Mouse (Mus musculus): ENCODE data around the gene Tubb4b.
"Not testable (repeated sequence)": the region's sequence is repeated elsewhere in the genome, so short reads cannot be mapped to it uniquely, and the experiment has no call there.

Gene Tubb4b

GRCm38 (mm10) chr2:25224492-25224765, at the start of gene Tubb4b:
Tubb4b (minus strand) TSS chr2:25224702.
- no peak for DNase-seq (ENCODE audit: low read depth in 1 of 2, low spot score in 2 of 2)

GRCm38 (mm10) chr2:25273010-25273409, 48.5 kb upstream of the Tubb4b start:
- no peak for DNase-seq (ENCODE audit: low read depth in 1 of 2, low spot score in 2 of 2)

GRCm38 (mm10) chr2:25272515-25272914, 48.0 kb upstream of the Tubb4b start:
- no peak for DNase-seq (ENCODE audit: low read depth in 1 of 2, low spot score in 2 of 2)

- DNase-seq (ENCODE audit: low read depth in 1 of 2, low spot score in 2 of 2): peak; percentile 95 to 97
Observed at GRCm38 (mm10) chr2:25271827-25272511, 47.5 kb upstream of the Tubb4b start, which contains the start of the genes Ssna1 and Anapc2. Ssna1 (minus strand) TSS chr2:25272438. Anapc2 (plus strand) TSS chr2:25272478.

- DNase-seq (ENCODE audit: low read depth in 1 of 2, low spot score in 2 of 2): no peak
Observed at GRCm38 (mm10) chr2:25267746-25268309, 43.3 kb upstream of the Tubb4b start.

DNA sequence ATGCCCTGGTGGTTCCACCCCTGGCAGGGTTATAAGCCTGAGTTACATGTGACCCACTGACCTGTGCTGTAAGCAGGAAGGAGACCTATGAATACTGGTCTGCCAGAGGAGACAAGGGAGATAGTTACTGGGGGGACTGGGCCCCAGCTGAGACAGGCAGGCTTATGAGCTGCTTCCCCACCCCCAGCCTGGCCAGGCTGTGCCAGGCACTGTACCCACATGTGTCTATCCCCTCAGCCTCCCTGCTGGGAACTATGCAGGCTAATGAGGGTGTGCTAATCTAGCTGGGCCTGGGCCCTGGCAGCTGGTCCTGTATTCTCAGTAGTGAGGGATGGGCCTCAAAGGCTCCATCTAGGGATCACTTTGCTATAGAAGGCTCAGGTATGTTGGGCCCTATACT, 42.7 kb upstream of the Tubb4b start:
- DNase-seq (ENCODE audit: low read depth in 1 of 2, low spot score in 2 of 2): no peak

DNA sequence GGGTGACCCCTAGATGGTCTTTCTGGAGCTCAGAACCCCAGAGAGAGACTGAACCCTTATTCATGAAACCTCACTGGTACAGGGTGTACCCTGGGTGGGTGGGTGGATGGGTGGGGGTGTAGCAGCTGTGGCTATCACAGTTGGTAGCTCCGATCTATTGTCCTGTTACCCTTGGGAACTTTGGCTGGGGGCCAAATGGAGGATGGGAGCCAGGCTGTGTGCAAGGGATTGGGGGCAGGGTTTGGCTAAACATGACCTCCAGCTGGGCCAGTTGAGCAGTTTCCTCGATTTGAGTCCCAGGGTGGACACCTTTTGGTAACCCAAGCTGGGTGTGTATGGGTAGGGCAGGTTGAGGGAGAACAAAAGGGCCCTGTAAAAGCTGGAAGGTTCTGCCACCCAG, 42.2 kb upstream of the Tubb4b start:
- DNase-seq (ENCODE audit: low read depth in 1 of 2, low spot score in 2 of 2): no peak

DNA sequence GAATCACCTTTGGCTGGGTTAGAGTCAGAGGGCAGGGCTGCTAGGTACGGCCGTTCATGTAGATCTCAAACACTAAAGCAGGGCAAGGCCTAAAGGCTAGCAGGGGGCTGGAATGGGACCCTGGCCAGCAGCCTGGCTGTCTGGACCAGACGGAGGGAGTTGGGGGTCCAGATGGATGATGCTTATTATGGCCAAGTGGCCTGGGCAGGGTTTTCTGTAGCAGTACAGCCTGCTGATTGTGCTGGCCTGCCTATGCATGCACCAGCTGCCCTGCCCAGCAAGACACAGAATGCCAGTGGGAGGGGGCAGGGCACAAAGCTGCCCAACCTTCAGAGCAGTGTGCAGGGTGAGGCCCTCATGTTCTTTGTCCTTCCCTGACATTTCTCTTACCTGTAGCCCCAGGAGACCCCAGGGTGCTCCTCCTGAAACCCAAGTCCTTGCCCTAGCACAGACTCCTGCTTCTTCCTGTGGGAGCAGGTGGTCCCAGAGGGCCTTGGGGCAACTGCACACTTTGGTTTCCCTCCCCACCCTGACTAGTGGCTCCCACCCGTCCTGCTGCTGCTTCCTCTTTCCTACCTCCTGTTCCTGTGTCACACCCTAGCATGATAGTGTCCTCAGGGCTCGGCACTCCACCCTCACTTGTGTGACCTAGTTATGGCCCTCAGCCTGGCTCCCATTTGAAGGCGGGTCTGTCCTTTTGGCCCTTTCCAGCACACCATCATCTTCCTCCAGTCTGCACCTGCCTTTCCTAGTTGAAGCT, 41.6 kb upstream of the Tubb4b start:
- no peak for DNase-seq (ENCODE audit: low read depth in 1 of 2, low spot score in 2 of 2)

GRCm38 (mm10) chr2:25264851-25265250, 40.3 kb upstream of the Tubb4b start:
- no peak for DNase-seq (ENCODE audit: low read depth in 1 of 2, low spot score in 2 of 2)

- DNase-seq (ENCODE audit: low read depth in 1 of 2, low spot score in 2 of 2): no peak
Observed at GRCm38 (mm10) chr2:25264286-25264660, 39.8 kb upstream of the Tubb4b start.

GRCm38 (mm10) chr2:25263623-25264285, 39.3 kb upstream of the Tubb4b start:
- DNase-seq (ENCODE audit: low read depth in 1 of 2, low spot score in 2 of 2): no peak

GRCm38 (mm10) chr2:25262795-25263622, 38.5 kb upstream of the Tubb4b start:
- peak in 1 of 2 experiments; percentile 26 for DNase-seq (ENCODE audit: low read depth in 1 of 2, low spot score in 2 of 2)

DNA sequence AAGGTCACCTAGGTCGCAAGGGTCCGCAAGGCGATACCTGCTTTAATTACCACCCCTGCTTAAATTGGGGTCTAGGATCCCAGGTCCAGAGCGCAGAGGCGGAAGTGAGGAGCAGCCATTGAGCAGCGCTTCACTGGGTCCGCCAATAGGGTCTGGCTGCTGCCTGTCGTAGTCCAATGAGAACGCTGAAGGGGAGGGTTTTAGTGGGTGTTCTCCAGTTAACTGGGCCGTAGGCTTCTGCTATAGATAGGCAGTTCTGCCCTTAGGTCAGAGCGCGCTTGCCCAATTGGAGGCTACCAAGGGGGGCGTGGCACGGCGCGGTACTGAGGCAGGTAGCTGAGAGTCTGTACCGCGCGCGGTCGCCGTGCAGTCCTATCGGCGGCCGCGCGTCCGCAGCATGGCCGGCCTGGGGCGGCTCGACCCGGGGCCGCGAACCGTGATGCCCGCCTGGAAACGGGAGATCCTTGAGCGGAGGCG, 37.8 kb upstream of the Tubb4b start, which contains the start of gene Tprn:
Gene Tprn (plus strand): TSS at position 328 of the 477 bp plus-strand sequence.
- DNase-seq (ENCODE audit: low read depth in 1 of 2, low spot score in 2 of 2): peak; percentile 78 to 84

- DNase-seq (ENCODE audit: low read depth in 1 of 2, low spot score in 2 of 2): no peak
Observed at GRCm38 (mm10) chr2:25261870-25262269, 37.4 kb upstream of the Tubb4b start.

DNA sequence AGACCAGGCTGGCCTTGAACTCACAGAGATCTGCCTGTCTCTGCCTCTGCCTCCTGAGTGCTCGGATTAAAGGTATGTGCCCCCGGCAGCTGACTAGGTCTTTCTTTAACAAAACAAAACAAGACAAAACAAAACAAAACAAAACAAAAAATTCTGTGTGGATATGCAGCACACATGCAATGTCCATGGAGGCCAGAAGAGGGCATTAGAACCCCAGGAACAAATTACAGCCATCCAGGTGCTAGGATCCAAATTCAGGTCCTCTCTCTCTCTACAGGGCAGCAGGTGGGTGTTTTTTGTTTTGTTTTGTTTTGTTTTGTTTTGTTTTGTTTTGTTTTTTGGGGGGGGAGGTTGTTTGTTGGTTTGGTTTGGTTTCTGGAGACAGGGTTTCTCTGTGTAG, 34.4 kb upstream of the Tubb4b start:
- DNase-seq (ENCODE audit: low read depth in 1 of 2, low spot score in 2 of 2): no peak

DNA sequence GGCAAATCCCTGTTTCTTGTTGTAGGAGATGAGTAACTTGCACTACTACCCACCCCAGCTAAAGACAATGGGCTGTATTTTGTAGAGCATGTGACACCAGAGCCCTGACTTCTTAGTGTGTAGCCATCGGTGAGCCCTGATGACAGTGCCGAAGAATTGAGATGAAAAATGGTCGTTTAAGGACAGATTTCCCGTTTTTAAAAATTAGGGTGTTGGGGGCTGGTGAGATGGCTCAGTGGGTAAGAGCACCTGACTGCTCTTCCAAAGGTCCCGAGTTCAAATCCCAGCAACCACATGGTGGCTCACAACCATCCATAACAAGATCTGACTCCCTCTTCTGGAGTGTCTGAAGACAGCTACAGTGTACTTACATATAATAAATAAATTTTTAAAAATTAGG, 32.7 kb upstream of the Tubb4b start:
- DNase-seq (ENCODE audit: low read depth in 1 of 2, low spot score in 2 of 2): not testable (repeated sequence)

DNA sequence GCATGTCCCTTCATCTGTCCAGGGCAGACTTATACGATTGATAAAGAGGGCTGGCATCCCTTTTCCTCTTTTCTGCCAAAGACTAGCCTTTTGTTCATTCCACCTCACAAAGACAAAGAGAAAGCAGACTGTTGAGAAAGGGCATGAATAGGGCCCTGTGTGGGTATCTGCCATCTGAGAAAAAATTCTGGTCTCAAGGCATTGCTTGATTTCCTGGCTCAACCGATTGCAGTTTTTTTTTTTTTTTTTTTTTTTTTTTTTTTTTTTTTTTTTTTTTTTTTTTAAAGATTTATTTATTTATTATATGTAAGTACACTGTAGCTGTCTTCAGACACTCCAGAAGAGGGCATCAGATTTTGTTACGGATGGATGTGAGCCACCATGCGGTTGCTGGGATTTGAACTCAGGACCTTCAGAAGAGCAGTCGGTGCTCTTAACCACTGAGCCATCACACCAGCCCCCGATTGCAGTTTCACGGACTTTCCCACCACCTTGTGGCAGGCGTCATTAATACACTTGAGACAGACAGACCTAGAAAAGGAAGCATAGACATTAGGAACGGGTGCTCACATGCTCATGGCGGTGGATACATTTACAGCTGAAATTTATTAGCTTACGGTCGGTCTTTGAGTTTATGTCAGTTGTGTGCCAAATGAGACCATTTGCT, 32.1 kb upstream of the Tubb4b start:
- peak in 1 of 2 experiments; percentile 53 for DNase-seq (ENCODE audit: low read depth in 1 of 2, low spot score in 2 of 2)

GRCm38 (mm10) chr2:25255284-25255779, 30.8 kb upstream of the Tubb4b start, which contains the start of gene Tmem203:
Tmem203 (plus strand) TSS chr2:25255439.
- DNase-seq (ENCODE audit: low read depth in 1 of 2, low spot score in 2 of 2): peak; percentile 63 to 77

DNA sequence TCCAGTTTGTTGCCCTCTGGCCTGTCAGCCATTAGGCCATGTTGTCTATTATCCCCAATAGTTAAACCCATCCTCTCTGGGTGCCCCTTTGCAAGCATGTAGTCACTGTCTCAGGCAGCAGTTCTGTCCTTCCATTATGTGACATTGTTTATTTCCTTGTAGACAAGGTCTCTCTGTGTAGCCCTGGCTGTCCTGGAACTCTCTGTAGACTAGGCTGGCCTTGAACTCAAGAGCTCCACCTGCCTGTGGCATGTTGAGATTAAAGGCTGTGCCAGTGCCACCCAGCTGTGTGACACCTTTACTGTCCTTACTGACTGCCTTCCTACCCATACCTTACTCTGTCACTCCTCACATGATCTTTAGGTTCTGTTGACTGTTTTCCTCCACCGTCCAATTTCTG, 27.8 kb upstream of the Tubb4b start:
- DNase-seq (ENCODE audit: low read depth in 1 of 2, low spot score in 2 of 2): no peak

All from monocyte, adult 2 months (primary cell).